Mouse (Mus musculus) embryonic facial prominence, embryonic 11.5 days (tissue): Measurements from ENCODE around the gene Gm10309. TPM values are rescaled to one million over a fixed set of nuclear protein-coding genes. Genes with fewer than 3 reads are reported as not detected.

Source experiments
- ATAC-seq: fragments of 200-750 bp; cut with Nextera tagmentation; replicated peaks from 2 replicates; pipeline ENCODE4 v1.8.0; 2017; ENCODE audit warnings: low read depth; ENCODE audit not compliant: insufficient number of reproducible peaks, low FRiP score, low TSS enrichment
- DNase-seq: peaks from one replicate; pipeline ENCODE4 v3.0.0-alpha.2; 2015; ENCODE audit warnings: low spot score
- H3K27ac ChIP-seq: fragments of 300-500 bp; sonication (generic); replicated peaks from 2 replicates; pipeline ENCODE4 v1.5.1; 2014; ENCODE audit warnings: mild to moderate bottlenecking, low read depth, low read length, control low read depth
- H3K27me3 ChIP-seq: fragments of 300-500 bp; sonication (generic); 2 replicates; pipeline ENCODE4 v1.6.1; 2014; ENCODE audit warnings: mild to moderate bottlenecking, low read length, moderate library complexity, mixed read lengths; ENCODE audit not compliant: control insufficient read depth, insufficient read depth
- H3K36me3 ChIP-seq: fragments of 300-500 bp; sonication (generic); replicated peaks from 2 replicates; pipeline ENCODE4 v1.6.1; 2014; ENCODE audit warnings: low read depth, mild to moderate bottlenecking, low read length, moderate library complexity, mixed read lengths; ENCODE audit not compliant: control insufficient read depth, insufficient read depth
- H3K4me1 ChIP-seq: fragments of 300-500 bp; sonication (generic); 2 replicates; pipeline ENCODE4 v1.6.1; 2014; ENCODE audit warnings: low read length, mixed read lengths; ENCODE audit not compliant: control insufficient read depth, insufficient read depth
- H3K4me2 ChIP-seq: fragments of 300-500 bp; sonication (generic); 2 replicates; pipeline ENCODE4 v1.6.1; 2014; ENCODE audit warnings: low read depth, mild to moderate bottlenecking, control low read depth, low read length, moderate library complexity
- H3K4me3 ChIP-seq: fragments of 300-500 bp; sonication (generic); 2 replicates; pipeline ENCODE4 v1.5.1; 2014; ENCODE audit warnings: low read depth, low read length, control low read depth
- H3K9ac ChIP-seq: fragments of 300-500 bp; sonication (generic); replicated peaks from 2 replicates; pipeline ENCODE4 v1.6.1; 2014; ENCODE audit warnings: mild to moderate bottlenecking, control low read depth, low read length
- H3K9me3 ChIP-seq: fragments of 300-500 bp; sonication (generic); replicated peaks from 2 replicates; pipeline ENCODE4 v1.6.1; 2016; ENCODE audit warnings: mild to moderate bottlenecking, low read length, inconsistent platforms, mixed read lengths; ENCODE audit not compliant: control insufficient read depth
- WGBS: fragments of 180-500 bp; shearing (Covaris S2); extraction: QIAGEN DNeasy Blood & Tissue Kit; methylation state at CpG from one replicate; pipeline ENCODE4 v1.1.7; 2014; 5-methylcytosine and 5-hydroxymethylcytosine counted together
- polyA plus RNA-seq: library from polyadenylated mRNA; unstranded; fragments of >200 nt; fragmentation: Nextera tagmentation; extraction: Ambion mirVana; gene quantifications from 2 replicates; pipeline ENCODE4 v1.2.1, GENCODE M21; 2014

The Gm10309 gene
- polyA plus RNA-seq, 1 experiment from 2014 or later, result 0.14 TPM

DNA sequence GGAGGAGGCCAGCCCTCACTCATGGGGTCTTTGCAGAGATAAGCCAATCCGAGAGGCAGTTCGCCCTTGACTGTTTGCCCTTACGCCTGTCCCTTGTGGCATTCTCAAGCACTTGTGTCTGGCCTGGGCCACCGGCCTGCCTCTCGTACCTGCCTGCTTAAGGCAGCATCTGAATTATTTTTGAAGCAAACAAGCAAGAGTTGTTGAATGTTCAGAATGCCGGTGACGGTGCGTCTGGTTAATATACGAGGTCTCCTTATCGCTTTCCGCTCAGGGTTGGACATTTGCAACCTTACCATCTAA lies 28.5 kb upstream of the Gm10309 start:
- Histone ChIP-seq H3K36me3 (no peaks in the 10 kb centered on the region), H3K4me2 (no peak overlapping the region), H3K4me3 (no peak overlapping the region), H3K9ac (no peak overlapping the region), H3K27me3 (no peaks in the 10 kb centered on the region), H3K9me3 (no peaks in the 10 kb centered on the region), H3K27ac (no peak overlapping the region), H3K4me1 (no peaks in the 10 kb centered on the region)
- DNase-seq (no peak), ATAC-seq (no peak)
- WGBS, result 89% methylated on average over 11 of the region's 11 CpGs

- no peaks in the 10 kb centered on the region for H3K36me3 ChIP-seq
- DNase-seq (no peak), ATAC-seq (no peak)
- H3K9me3 ChIP-seq, result no peaks in the 10 kb centered on the region
- no peak overlapping the region for H3K4me3 ChIP-seq
- no peak overlapping the region for H3K27ac ChIP-seq
- no peak overlapping the region for H3K4me2 ChIP-seq
- WGBS, result 74% methylated on average over 17 of the region's 17 CpGs
- H3K9ac ChIP-seq, result no peak overlapping the region
- no peaks in the 10 kb centered on the region for H3K27me3 ChIP-seq
- H3K4me1 ChIP-seq, result no peaks in the 10 kb centered on the region
Observed at GRCm38 (mm10) chr17:86532783-86533548, 27.9 kb upstream of the Gm10309 start.

- ATAC-seq, result no peak
- 89% methylated on average over 6 of the region's 6 CpGs for WGBS
- no peaks in the 10 kb centered on the region for H3K36me3 ChIP-seq
- H3K9me3 ChIP-seq, result no peaks in the 10 kb centered on the region
- H3K4me2 ChIP-seq, result no peak overlapping the region
- no peak overlapping the region for H3K27ac ChIP-seq
- no peaks in the 10 kb centered on the region for H3K27me3 ChIP-seq
- H3K9ac ChIP-seq, result no peak overlapping the region
- no peak for DNase-seq
- no peak overlapping the region for H3K4me3 ChIP-seq
- no peaks in the 10 kb centered on the region for H3K4me1 ChIP-seq
Observed at GRCm38 (mm10) chr17:86531231-86531630, 26.2 kb upstream of the Gm10309 start.

GRCm38 (mm10) chr17:86529411-86529810 lies 24.4 kb upstream of the Gm10309 start:
- DNase-seq, result no peak
- H3K9ac ChIP-seq, result no peak overlapping the region
- H3K27ac ChIP-seq, result no peak overlapping the region
- 82% methylated on average over 4 of the region's 4 CpGs for WGBS
- H3K4me2 ChIP-seq, result no peak overlapping the region
- no peak for ATAC-seq
- no peaks in the 10 kb centered on the region for H3K27me3 ChIP-seq
- H3K36me3 ChIP-seq, result no peaks in the 10 kb centered on the region
- H3K4me1 ChIP-seq, result no peaks in the 10 kb centered on the region
- no peak overlapping the region for H3K4me3 ChIP-seq
- no peaks in the 10 kb centered on the region for H3K9me3 ChIP-seq

DNA sequence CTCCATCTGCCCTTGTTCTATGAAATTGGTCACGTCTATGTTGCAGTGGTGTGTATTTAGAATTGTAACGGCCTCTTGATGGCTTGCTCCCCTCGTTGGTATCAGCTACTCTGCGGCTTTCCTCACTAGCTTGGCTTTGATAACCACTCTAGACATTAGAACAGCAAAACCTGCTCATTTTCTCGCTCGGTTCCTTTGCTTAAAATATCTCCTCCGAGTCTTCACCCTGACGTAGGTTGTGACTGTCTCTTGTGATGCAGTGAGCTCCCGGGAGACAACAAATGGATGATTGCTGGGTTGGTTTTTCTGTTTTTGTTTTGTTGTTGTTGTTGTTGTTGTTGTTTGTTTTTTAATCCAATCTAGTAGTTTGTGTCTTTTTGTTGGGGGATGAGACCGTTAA lies 24.0 kb upstream of the Gm10309 start:
- DNase-seq (no peak), ATAC-seq (no peak)
- no peak overlapping the region for H3K27ac ChIP-seq
- H3K4me3 ChIP-seq, result no peak overlapping the region
- no peak overlapping the region for H3K4me2 ChIP-seq
- no peaks in the 10 kb centered on the region for H3K27me3 ChIP-seq
- WGBS, result 86% methylated on average over 10 of the region's 10 CpGs
- no peaks in the 10 kb centered on the region for H3K36me3 ChIP-seq
- H3K9ac ChIP-seq, result no peak overlapping the region
- H3K9me3 ChIP-seq, result no peaks in the 10 kb centered on the region
- H3K4me1 ChIP-seq, result no peaks in the 10 kb centered on the region

DNA sequence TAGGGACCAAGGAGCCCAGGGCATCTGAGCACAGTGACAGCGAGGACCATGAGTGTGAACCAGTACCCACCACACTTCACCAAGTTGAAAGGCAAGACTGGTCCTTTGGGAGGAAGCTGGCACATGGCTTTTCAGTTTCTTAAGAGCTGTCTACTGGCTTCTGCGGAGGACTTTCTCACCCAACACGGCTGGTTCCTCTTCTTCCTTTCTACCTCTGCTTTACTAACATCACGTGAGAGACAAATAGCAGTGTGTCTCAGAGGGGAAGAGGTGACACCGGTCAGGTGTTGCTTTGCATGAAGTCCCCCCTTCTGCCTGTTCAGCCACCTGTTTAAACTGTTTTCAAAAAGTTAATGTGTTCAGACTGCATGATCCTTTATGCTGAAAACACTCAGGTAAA lies 22.3 kb upstream of the Gm10309 start:
- no peaks in the 10 kb centered on the region for H3K36me3 ChIP-seq
- no peak overlapping the region for H3K4me2 ChIP-seq
- H3K27ac ChIP-seq, result no peak overlapping the region
- no peaks in the 10 kb centered on the region for H3K9me3 ChIP-seq
- no peaks in the 10 kb centered on the region for H3K27me3 ChIP-seq
- no peaks in the 10 kb centered on the region for H3K4me1 ChIP-seq
- DNase-seq (no peak), ATAC-seq (no peak)
- no peak overlapping the region for H3K4me3 ChIP-seq
- no peak overlapping the region for H3K9ac ChIP-seq
- 91% methylated on average over 5 of the region's 5 CpGs for WGBS

GRCm38 (mm10) chr17:86526016-86526415 lies 21.0 kb upstream of the Gm10309 start:
- DNase-seq (no peak), ATAC-seq (no peak)
- H3K9me3 ChIP-seq, result no peaks in the 10 kb centered on the region
- H3K36me3 ChIP-seq, result no peaks in the 10 kb centered on the region
- H3K4me2 ChIP-seq, result no peak overlapping the region
- no peaks in the 10 kb centered on the region for H3K27me3 ChIP-seq
- WGBS, result 66% methylated on average over 7 of the region's 7 CpGs
- H3K4me1 ChIP-seq, result no peaks in the 10 kb centered on the region
- H3K4me3 ChIP-seq, result no peak overlapping the region
- H3K27ac ChIP-seq, result no peak overlapping the region
- H3K9ac ChIP-seq, result no peak overlapping the region

DNA sequence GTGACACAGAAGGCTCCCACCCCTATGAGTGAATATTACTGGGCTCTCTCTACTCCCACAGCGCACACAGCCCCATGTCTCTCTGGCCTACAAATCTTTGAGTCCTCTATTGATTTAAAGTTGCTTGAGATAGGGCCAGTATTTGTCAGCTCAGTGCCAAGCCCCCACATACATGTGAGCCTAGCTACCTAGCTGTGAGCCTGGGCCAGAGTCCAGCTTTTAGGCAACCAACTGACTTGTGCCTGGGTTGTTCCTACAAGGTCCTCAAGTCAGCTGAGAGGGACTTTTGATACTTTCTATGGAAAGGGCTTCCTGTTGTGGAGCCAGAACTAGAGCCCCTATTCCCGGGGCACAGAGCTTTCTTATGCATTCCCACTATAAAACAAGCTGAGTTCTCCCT lies 20.0 kb upstream of the Gm10309 start:
- Histone ChIP-seq H3K36me3 (no peaks in the 10 kb centered on the region), H3K27ac (no peak overlapping the region), H3K4me2 (no peak overlapping the region), H3K9me3 (no peaks in the 10 kb centered on the region), H3K9ac (no peak overlapping the region), H3K4me3 (no peak overlapping the region), H3K4me1 (no peaks in the 10 kb centered on the region), H3K27me3 (no peaks in the 10 kb centered on the region)
- no peak for ATAC-seq
- 91% methylated on average over 2 of the region's 2 CpGs for WGBS
- no peak for DNase-seq
